Mouse (Mus musculus) myocyte (in vitro differentiated cells): ENCODE measurements around the gene Wdr31. TPM values are rescaled to one million over a fixed set of nuclear protein-coding genes. Genes with fewer than 3 reads are reported as not detected.

Experiments used
- H3K27me3 ChIP-seq: one replicate; pipeline ENCODE4 v1.6.1; 2011; ENCODE audit not compliant: control insufficient read depth, insufficient read depth, insufficient read length
- H3K36me3 ChIP-seq: one replicate; pipeline ENCODE4 v1.6.1; 2011; ENCODE audit not compliant: control insufficient read depth, insufficient read depth
- H3K4me2 ChIP-seq: one replicate; pipeline ENCODE4 v1.6.1; 2011; ENCODE audit warnings: low read depth, control low read depth
- H3K4me3 ChIP-seq: one replicate; pipeline ENCODE4 v1.5.1; 2011; ENCODE audit warnings: mild to moderate bottlenecking, control low read depth, moderate library complexity
- H3K79me2 ChIP-seq: one replicate; pipeline ENCODE4 v1.6.1; 2011; ENCODE audit not compliant: control insufficient read depth, insufficient read depth
- H3ac ChIP-seq: one replicate; pipeline ENCODE4 v1.6.1; 2011; ENCODE audit not compliant: control insufficient read depth, insufficient read length
- CEBPB ChIP-seq: IDR thresholded peaks from 2 replicates; pipeline ENCODE4 v1.6.1; 2011; ENCODE audit warnings: mild to moderate bottlenecking, moderate library complexity; ENCODE audit not compliant: poor library complexity, insufficient read depth, severe bottlenecking
- E2F4 ChIP-seq: IDR thresholded peaks from one replicate; pipeline ENCODE4 v1.6.1; 2011; ENCODE audit warnings: mild to moderate bottlenecking, control low read depth, moderate library complexity; ENCODE audit not compliant: insufficient read depth
- MAX ChIP-seq: IDR thresholded peaks from one replicate; pipeline ENCODE4 v1.6.1; 2011; ENCODE audit warnings: low read depth, mild to moderate bottlenecking, control low read depth
- MYOD1 ChIP-seq, 3 experiments: IDR thresholded peaks; one replicate each; pipeline ENCODE4 v1.6.1; 2011; ENCODE audit warnings: control low read depth in 2 of 3, low read depth in 2 of 3, mild to moderate bottlenecking in 2 of 3, moderate library complexity in 1 of 3; ENCODE audit not compliant: insufficient read length in 2 of 3, control insufficient read depth in 1 of 3
- MYOG ChIP-seq, 3 experiments: IDR thresholded peaks; one replicate each; pipeline ENCODE4 v1.6.1; 2011; ENCODE audit warnings: control low read depth in 2 of 3, low read depth in 2 of 3, mild to moderate bottlenecking in 2 of 3; ENCODE audit not compliant: insufficient read length in 2 of 3, control insufficient read depth in 1 of 3, insufficient read depth in 1 of 3
- POLR2A ChIP-seq: IDR thresholded peaks from one replicate; pipeline ENCODE4 v1.6.1; 2011; ENCODE audit warnings: low read depth, mild to moderate bottlenecking, control low read depth, moderate library complexity; ENCODE audit not compliant: insufficient read length
- POLR2AphosphoS2 ChIP-seq: IDR thresholded peaks from one replicate; pipeline ENCODE4 v1.6.1; 2011; ENCODE audit warnings: low read depth, control low read depth; ENCODE audit not compliant: insufficient read length
- REST ChIP-seq: IDR thresholded peaks from one replicate; pipeline ENCODE4 v1.6.1; 2011; ENCODE audit warnings: mild to moderate bottlenecking, control low read depth, moderate library complexity; ENCODE audit not compliant: insufficient read depth, insufficient read length
- SRF ChIP-seq: IDR thresholded peaks from one replicate; pipeline ENCODE4 v1.6.1; 2011; ENCODE audit warnings: low read depth; ENCODE audit not compliant: control insufficient read depth, insufficient read length
- TCF12 ChIP-seq: IDR thresholded peaks from one replicate; pipeline ENCODE4 v1.6.1; 2011; ENCODE audit warnings: mild to moderate bottlenecking, control low read depth; ENCODE audit not compliant: poor library complexity, insufficient read depth, severe bottlenecking
- TCF3 ChIP-seq: IDR thresholded peaks from one replicate; pipeline ENCODE4 v1.6.1; 2011; ENCODE audit warnings: low read depth, control low read depth; ENCODE audit not compliant: insufficient read length
- USF1 ChIP-seq: IDR thresholded peaks from one replicate; pipeline ENCODE4 v1.6.1; 2011; ENCODE audit warnings: low read depth, mild to moderate bottlenecking, control low read depth, moderate library complexity
- polyA plus RNA-seq: library from polyadenylated mRNA; unstranded; fragments of >200 nt; fragmentation: generic; extraction: Trizol; gene quantifications from one replicate; pipeline ENCODE4 v1.2.1, GENCODE M21; 2012; ENCODE audit warnings: missing spikeins

The Wdr31 gene
- 3.3 TPM for polyA plus RNA-seq

DNA sequence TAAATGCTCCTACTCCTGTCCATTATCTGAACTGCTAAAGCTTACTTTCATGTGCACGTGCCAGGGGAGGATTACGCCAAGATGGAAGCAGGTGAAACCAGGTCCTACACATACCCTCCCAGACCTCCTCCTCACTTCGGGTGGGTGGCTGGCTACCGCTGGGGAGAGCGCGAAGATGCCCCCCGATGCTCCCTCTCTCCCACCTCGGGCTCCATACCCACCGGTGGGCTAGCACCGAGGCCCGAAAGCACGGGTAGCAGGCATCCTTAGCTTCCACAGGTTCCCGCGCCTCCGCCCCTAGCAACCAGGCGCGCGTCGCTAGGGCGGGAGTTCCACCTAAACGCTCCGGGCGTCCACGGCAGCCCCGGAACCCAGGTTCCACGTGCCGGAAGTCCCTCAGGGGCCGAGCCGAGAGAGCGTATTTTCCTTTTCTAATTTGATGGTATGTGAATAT is at the start of gene Wdr31:
Wdr31 (minus strand) TSS at position 299 of the 454 bp plus-strand sequence.
- Histone ChIP-seq H3ac (no peak within 1 kb of the TSS), H3K4me2 (peak within 1 kb of the TSS; percentile 99), H3K79me2 (no peaks in the 10 kb centered on the region), H3K27me3 (no peaks in the 10 kb centered on the region), H3K4me3 (peak within 1 kb of the TSS; percentile 46), H3K36me3 (no peaks in the 10 kb centered on the region)
- TF ChIP-seq MYOG (IDR thresholded peaks at IDR 0.05; ENCODE audit: control insufficient read depth in 1 of 3, insufficient read depth in 1 of 3, insufficient read length in 2 of 3, low read depth in 2 of 3): peak in 1 of 3 experiments; percentile 44
- TF ChIP-seq SRF: no peak
- TF ChIP-seq POLR2A: peak; percentile 40
- TF ChIP-seq MYOD1 (IDR thresholded peaks at IDR 0.05; ENCODE audit: control insufficient read depth in 1 of 3, insufficient read length in 2 of 3, low read depth in 2 of 3): peak in 1 of 3 experiments; percentile 13

GRCm38 (mm10) chr4:62519849-62520233 is 49.1 kb upstream of the Wdr31 start, which contains the start of gene Alad:
Gene Alad (minus strand): TSS chr4:62519918.
- H3K79me2 ChIP-seq: peaks cover 8% of the 10 kb centered on the region
- H3K27me3 ChIP-seq: no peaks in the 10 kb centered on the region
- H3K4me2 ChIP-seq: peak within 1 kb of the TSS; percentile 91
- no peak for TF ChIP-seq TCF12
- no peak for TF ChIP-seq SRF
- TF ChIP-seq CEBPB: no peak
- TF ChIP-seq POLR2AphosphoS2: no peak
- no peak for TF ChIP-seq TCF3
- TF ChIP-seq USF1: peak; percentile 71
- TF ChIP-seq REST: no peak
- no peak for TF ChIP-seq MYOD1 (IDR thresholded peaks at IDR 0.05; ENCODE audit: control insufficient read depth in 1 of 3, insufficient read length in 2 of 3, low read depth in 2 of 3)
- peak; percentile 81 for TF ChIP-seq MAX
- TF ChIP-seq E2F4: peak; percentile 63
- TF ChIP-seq POLR2A: no peak
- no peak for TF ChIP-seq MYOG (IDR thresholded peaks at IDR 0.05; ENCODE audit: control insufficient read depth in 1 of 3, insufficient read depth in 1 of 3, insufficient read length in 2 of 3, low read depth in 2 of 3)
- peak within 1 kb of the TSS; percentile 16 for H3ac ChIP-seq
- H3K4me3 ChIP-seq: peak within 1 kb of the TSS; percentile 63
- no peaks in the 10 kb centered on the region for H3K36me3 ChIP-seq

DNA sequence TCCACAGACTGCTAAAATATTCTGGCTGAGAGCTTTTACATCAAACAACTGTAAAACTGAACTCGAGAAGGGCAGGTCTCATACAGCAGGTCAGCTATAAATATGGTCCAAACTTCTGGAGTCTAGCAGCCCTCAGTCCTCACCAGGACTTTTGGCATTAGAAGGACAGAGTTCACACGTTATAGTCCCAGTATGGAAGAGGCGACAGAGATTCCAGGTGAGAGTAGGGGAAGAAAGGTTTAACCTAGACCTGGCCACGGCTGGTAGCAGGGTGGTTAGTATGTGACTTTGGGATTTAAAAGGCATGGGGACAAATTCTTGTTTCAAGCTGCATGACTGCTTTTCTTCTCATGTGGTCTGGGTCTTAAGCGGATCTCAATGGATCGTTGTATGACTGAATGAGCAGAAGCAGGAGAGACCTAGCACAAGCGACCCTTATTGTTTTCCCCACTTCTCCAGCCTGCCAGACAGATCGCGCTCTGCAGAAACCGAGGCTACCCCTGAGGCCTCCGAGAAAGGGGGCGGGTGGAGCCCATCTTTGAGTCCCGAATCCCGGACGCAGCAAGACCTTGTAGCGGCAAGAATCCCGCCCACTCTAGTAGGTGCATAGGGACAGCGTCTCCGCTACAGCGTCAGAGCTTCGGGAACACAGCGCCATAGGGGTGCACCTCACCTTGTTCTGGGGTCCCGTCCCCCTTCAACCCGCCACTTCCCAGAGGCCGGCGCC is 48.6 kb upstream of the Wdr31 start:
- no peaks in the 10 kb centered on the region for H3K27me3 ChIP-seq
- peak overlapping the region; percentile 63 for H3K4me3 ChIP-seq
- H3K36me3 ChIP-seq: no peaks in the 10 kb centered on the region
- peaks cover 8% of the 10 kb centered on the region for H3K79me2 ChIP-seq
- TF ChIP-seq TCF3: no peak
- no peak for TF ChIP-seq MYOD1 (IDR thresholded peaks at IDR 0.05; ENCODE audit: control insufficient read depth in 1 of 3, insufficient read length in 2 of 3, low read depth in 2 of 3)
- TF ChIP-seq POLR2A: no peak
- no peak for TF ChIP-seq MYOG (IDR thresholded peaks at IDR 0.05; ENCODE audit: control insufficient read depth in 1 of 3, insufficient read depth in 1 of 3, insufficient read length in 2 of 3, low read depth in 2 of 3)
- H3ac ChIP-seq: peak overlapping the region; percentile 16
- peak overlapping the region; percentile 91 for H3K4me2 ChIP-seq

- Histone ChIP-seq H3K4me2 (peak overlapping the region; percentile 91), H3K27me3 (no peaks in the 10 kb centered on the region), H3K4me3 (peak overlapping the region; percentile 63), H3K36me3 (peaks cover 3% of the 10 kb centered on the region), H3ac (no peak overlapping the region), H3K79me2 (peaks cover under 1% of the 10 kb centered on the region)
- TF ChIP-seq TCF12 (no peak), POLR2A (no peak), REST (no peak), CEBPB (no peak)
Measured at GRCm38 (mm10) chr4:62518416-62519121, 47.9 kb upstream of the Wdr31 start.
